Mouse (Mus musculus): Measurements from ENCODE around the gene Gm5478.

DNA sequence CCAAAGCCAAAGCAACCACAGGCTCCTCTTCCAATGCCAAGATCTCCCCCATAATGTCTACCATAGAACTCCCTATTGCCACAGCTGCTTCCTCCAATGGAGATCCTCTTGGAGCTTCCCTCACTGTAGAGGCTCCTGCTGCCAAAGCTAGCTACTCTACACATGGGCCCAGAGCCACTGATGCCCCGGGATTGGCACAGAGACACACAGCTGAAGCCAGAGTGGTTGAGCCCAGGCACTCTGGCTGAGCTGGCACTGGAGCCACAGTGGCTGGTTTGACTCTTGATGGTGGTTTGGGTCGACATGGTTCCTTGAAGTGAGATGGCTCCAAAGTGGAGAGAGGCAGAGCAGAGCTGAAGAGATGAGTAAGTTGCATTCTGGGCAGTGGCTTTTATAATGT lies 19.3 kb downstream of the Gm5478 start, which contains the start of gene Gm5414:
- no peak for TF ChIP-seq GATA1 (IDR thresholded peaks at IDR 0.05; ENCODE audit: low read length)
- no peak for TF ChIP-seq TAL1 (IDR thresholded peaks at IDR 0.05; ENCODE audit: low read length)

Data from erythroblast, embryonic 14.5 days (primary cell).